Mouse (Mus musculus): Measurements from ENCODE around the gene Cd70. TPM values are rescaled to one million over a fixed set of nuclear protein-coding genes. Genes with fewer than 3 reads are reported as not detected.

Gene Cd70
- polyA plus RNA-seq, 1 experiment from 2014 or later, result not detected

DNA sequence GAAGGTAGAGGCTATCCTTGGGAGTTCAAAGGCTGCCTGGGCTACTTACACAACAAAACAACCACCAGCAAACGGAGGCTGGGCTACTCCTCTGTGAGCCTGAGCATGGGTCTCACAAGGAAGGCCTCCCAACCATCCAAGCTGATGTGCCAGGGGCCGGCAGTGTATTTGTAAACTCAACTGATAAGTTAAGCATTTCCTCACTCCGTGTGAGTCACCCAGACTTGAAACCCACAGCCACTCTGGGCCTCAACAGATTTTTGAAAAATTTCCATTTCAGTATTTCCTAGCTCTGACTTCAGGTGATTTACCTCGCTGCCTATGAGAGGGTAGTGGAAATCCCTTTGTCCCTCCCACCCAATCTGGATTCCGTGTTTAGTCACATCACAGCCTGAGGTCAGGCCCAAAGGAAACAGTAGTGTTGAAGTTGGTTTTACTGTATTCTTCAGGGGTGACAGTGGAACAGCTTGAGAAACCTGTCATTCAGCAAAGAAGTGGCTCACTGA lies 40.9 kb downstream of the Cd70 start:
- Histone ChIP-seq H3K4me1 (peaks cover 16% of the 10 kb centered on the region), H3K27me3 (no peaks in the 10 kb centered on the region), H3K4me3 (no peak overlapping the region), H3K27ac (no peak overlapping the region), H3K36me3 (no peaks in the 10 kb centered on the region), H3K9me3 (no peaks in the 10 kb centered on the region), H3K4me2 (no peak overlapping the region), H3K9ac (no peak overlapping the region)
- WGBS, result 54% methylated on average over 5 of the region's 5 CpGs
- no peak for ATAC-seq (ENCODE audit: insufficient number of reproducible peaks, insufficient read depth, low FRiP score, low TSS enrichment, low read depth)

DNA sequence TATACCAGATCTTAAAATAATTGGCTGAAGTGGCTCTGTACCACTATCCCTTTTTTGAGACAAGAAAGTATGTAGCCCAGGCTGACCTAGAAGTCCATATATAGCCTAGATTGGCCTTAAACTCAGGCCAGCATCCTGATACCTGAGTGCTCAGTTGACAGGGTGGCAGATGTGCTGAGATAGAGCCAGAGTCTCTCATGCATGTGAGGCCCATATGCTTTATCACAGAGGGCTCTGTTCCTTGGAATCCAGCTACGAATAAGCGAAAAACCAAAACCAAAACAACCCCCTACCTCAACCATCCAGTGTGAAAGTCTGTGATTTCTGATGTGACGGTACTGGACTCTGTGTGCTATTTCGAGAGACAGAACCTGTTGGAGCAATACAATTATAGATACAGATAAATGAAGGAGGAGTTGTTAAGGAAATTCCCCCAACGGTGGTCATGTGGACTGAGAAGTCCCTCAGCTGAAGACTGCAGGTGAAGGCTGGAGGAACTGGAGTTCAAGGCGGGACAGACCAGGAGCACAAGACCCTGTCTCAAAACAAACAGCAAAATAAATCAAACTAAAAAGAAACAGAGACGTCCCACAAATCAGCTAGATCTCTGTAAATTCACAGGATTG lies 41.4 kb downstream of the Cd70 start:
- no peak for ATAC-seq (ENCODE audit: insufficient number of reproducible peaks, insufficient read depth, low FRiP score, low TSS enrichment, low read depth)
- Histone ChIP-seq H3K27ac (no peak overlapping the region), H3K4me3 (no peak overlapping the region), H3K27me3 (no peaks in the 10 kb centered on the region), H3K9me3 (no peaks in the 10 kb centered on the region), H3K4me2 (no peak overlapping the region), H3K4me1 (peaks cover 16% of the 10 kb centered on the region), H3K36me3 (no peaks in the 10 kb centered on the region), H3K9ac (no peak overlapping the region)
- WGBS, result 83% methylated on average over 7 of the region's 7 CpGs

DNA sequence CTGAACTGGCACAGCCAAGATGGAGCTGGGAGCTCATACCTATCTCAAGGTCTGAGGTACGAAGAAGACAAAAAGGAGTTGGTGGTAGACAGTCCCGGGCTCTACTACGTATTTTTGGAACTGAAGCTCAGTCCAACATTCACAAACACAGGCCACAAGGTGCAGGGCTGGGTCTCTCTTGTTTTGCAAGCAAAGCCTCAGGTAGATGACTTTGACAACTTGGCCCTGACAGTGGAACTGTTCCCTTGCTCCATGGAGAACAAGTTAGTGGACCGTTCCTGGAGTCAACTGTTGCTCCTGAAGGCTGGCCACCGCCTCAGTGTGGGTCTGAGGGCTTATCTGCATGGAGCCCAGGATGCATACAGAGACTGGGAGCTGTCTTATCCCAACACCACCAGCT lies 42.5 kb downstream of the Cd70 start:
- no peak overlapping the region for H3K4me2 ChIP-seq
- no peaks in the 10 kb centered on the region for H3K9me3 ChIP-seq
- no peaks in the 10 kb centered on the region for H3K27me3 ChIP-seq
- H3K27ac ChIP-seq, result no peak overlapping the region
- no peak overlapping the region for H3K9ac ChIP-seq
- H3K4me1 ChIP-seq, result peaks cover 16% of the 10 kb centered on the region
- ATAC-seq (ENCODE audit: insufficient number of reproducible peaks, insufficient read depth, low FRiP score, low TSS enrichment, low read depth), result no peak
- H3K36me3 ChIP-seq, result no peaks in the 10 kb centered on the region
- H3K4me3 ChIP-seq, result no peak overlapping the region
- 89% methylated on average over 5 of the region's 5 CpGs for WGBS

DNA sequence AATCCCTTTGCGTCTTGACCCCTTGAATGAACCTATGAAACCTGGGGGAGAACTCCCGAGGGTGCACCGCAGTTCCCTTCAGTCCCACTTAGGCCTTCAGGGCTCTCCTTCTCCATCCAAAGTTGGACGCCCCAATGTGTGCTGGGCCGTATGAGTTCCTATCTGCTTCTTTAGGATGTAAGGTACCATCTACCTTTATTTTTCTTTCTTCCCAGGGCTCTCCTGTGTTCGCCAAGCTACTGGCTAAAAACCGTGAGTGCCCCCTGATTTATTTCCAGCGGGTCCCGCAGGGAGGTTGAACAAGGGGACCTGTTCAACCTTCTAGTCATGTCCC lies 43.6 kb downstream of the Cd70 start:
- H3K27me3 ChIP-seq, result no peaks in the 10 kb centered on the region
- peak overlapping the region; percentile 79 for H3K9ac ChIP-seq
- H3K9me3 ChIP-seq, result no peaks in the 10 kb centered on the region
- H3K4me3 ChIP-seq, result peak overlapping the region; percentile 64
- no peak for ATAC-seq (ENCODE audit: insufficient number of reproducible peaks, insufficient read depth, low FRiP score, low TSS enrichment, low read depth)
- 8% methylated on average over 9 of the region's 9 CpGs for WGBS
- H3K27ac ChIP-seq, result no peak overlapping the region
- H3K4me2 ChIP-seq, result peak overlapping the region; percentile 86
- no peaks in the 10 kb centered on the region for H3K36me3 ChIP-seq
- H3K4me1 ChIP-seq, result peaks cover 16% of the 10 kb centered on the region

DNA sequence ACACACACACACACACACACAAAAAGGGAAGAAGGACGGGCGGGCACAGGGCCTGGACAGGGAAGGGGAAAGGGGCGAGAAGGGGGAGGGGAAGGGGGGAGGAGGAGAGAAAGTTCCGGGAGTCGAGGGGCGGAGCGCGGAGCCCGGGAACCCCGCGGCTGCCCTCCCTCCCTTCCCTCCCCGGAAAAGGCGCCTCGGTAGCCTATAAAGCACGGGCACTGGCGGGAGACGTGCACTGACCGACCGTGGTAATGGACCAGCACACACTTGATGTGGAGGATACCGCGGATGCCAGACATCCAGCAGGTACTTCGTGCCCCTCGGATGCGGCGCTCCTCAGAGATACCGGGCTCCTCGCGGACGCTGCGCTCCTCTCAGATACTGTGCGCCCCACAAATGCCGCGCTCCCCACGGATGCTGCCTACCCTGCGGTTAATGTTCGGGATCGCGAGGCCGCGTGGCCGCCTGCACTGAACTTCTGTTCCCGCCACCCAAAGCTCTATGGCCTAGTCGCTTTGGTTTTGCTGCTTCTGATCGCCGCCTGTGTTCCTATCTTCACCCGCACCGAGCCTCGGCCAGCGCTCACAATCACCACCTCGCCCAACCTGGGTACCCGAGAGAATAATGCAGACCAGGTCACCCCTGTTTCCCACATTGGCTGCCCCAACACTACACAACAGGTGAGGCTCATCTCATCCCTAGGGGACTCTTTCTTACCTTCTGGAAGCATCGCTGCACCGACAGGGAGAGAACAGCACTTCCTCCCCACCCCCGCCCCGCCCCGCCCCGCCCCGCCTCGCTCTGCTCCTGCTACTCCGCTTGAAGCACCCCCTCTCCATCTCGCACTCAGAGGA lies 44.2 kb downstream of the Cd70 start, which contains the start of gene Tnfsf9:
Gene Tnfsf9, plus strand, starts transcription at position 145 of the 854 bp plus-strand sequence.
- Histone ChIP-seq H3K9me3 (no peaks in the 10 kb centered on the region), H3K27me3 (no peaks in the 10 kb centered on the region), H3K4me3 (peak within 1 kb of the TSS; percentile 64), H3K27ac (peak within 1 kb of the TSS; percentile 64), H3K36me3 (no peaks in the 10 kb centered on the region), H3K4me1 (peaks cover 16% of the 10 kb centered on the region), H3K4me2 (peak within 1 kb of the TSS; percentile 86), H3K9ac (peak within 1 kb of the TSS; percentile 79)
- peak; percentile 48; the same call in 1 of the 2 replicates for ATAC-seq (ENCODE audit: insufficient number of reproducible peaks, insufficient read depth, low FRiP score, low TSS enrichment, low read depth)
- under 1% methylated on average over 57 of the region's 61 CpGs for WGBS

DNA sequence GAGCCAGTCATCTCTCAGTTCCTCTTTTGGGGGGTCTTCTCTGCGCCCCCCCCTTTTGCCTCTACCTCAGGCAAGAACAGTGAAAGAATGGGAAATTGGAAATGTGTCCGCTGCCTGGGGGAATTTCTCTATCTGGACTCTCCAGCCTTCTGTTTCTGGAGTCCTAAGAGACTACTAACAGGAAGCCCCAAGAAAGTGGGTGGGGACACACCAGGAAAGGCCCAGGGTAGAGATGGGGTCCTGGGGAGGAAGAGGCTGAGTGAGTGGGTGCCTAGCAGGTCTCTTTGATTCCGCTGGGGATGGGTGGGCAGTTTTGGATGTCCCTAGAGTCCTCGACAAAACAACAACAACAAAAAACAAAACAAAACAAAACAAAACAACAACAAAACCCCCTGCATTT lies 45.1 kb downstream of the Cd70 start:
- Histone ChIP-seq H3K4me1 (peaks cover 16% of the 10 kb centered on the region), H3K27ac (no peak overlapping the region), H3K4me3 (peak overlapping the region; percentile 64), H3K36me3 (no peaks in the 10 kb centered on the region), H3K9me3 (no peaks in the 10 kb centered on the region), H3K27me3 (no peaks in the 10 kb centered on the region), H3K9ac (peak overlapping the region; percentile 79), H3K4me2 (peak overlapping the region; percentile 86)
- no peak for ATAC-seq (ENCODE audit: insufficient number of reproducible peaks, insufficient read depth, low FRiP score, low TSS enrichment, low read depth)
- 44% methylated on average over 4 of the region's 4 CpGs for WGBS

DNA sequence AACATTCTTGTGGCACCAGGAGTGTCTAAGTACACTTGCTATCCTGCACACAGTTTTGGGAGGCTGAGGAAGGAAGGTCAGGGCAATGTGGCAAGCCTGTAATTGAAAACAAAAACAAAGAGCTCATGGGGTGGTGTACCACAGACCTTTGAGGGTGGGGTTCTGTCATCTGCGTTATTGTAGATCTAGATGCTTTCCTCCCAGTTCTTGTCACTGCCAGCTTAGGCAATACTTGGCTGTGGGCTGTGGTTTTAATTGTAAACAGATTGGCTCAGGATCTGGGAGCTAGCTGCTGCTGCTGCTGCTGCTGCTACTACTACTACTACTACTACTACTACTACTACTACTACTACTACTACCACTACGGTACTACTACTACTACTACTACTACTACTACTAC lies 47.3 kb downstream of the Cd70 start:
- 60% methylated on average over 2 of the region's 2 CpGs for WGBS
- Histone ChIP-seq H3K36me3 (no peaks in the 10 kb centered on the region), H3K4me1 (peaks cover 16% of the 10 kb centered on the region), H3K9ac (no peak overlapping the region), H3K9me3 (no peaks in the 10 kb centered on the region), H3K4me2 (no peak overlapping the region), H3K4me3 (no peak overlapping the region), H3K27me3 (no peaks in the 10 kb centered on the region), H3K27ac (no peak overlapping the region)
- ATAC-seq (ENCODE audit: insufficient number of reproducible peaks, insufficient read depth, low FRiP score, low TSS enrichment, low read depth), result no peak

DNA sequence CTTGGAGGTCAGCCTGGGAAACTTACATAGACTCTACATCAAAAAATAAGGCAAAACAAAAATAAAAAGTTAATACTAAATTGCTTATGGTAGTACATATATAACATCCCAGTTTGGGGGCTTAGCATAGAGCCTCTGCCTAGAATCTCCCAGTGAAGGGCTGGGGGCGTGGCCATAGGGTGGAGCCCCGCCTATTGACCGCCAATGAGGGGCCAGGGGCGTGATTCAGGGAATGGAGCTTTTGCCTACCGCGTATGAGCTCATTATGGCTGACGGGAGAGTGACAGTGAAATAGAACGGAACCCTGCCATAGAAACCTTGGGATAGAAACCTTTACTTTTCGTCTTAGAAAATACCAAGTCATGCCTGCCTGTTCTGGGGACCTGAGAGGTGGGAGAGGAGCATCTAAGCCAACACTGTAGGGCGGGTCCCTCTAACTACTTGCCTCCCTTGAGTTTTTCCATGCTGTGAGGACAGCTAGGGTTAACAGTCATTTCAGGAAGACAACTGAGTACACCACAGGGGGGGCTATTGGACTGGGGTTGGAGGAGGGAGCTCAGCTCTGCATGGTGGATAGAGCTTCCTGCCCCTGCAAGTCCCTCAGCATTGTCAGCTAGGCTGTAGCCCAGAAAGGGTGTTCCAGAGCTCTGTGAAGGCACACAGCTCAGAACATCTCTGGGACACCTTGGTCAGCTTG lies 49.8 kb downstream of the Cd70 start:
- no peak for ATAC-seq (ENCODE audit: insufficient number of reproducible peaks, insufficient read depth, low FRiP score, low TSS enrichment, low read depth)
- no peaks in the 10 kb centered on the region for H3K36me3 ChIP-seq
- WGBS, result 8% methylated on average over 10 of the region's 10 CpGs
- H3K9ac ChIP-seq, result no peak overlapping the region
- H3K4me1 ChIP-seq, result peaks cover 11% of the 10 kb centered on the region
- H3K4me2 ChIP-seq, result no peak overlapping the region
- H3K4me3 ChIP-seq, result no peak overlapping the region
- H3K9me3 ChIP-seq, result no peaks in the 10 kb centered on the region
- peaks cover 14% of the 10 kb centered on the region for H3K27me3 ChIP-seq
- no peak overlapping the region for H3K27ac ChIP-seq

DNA sequence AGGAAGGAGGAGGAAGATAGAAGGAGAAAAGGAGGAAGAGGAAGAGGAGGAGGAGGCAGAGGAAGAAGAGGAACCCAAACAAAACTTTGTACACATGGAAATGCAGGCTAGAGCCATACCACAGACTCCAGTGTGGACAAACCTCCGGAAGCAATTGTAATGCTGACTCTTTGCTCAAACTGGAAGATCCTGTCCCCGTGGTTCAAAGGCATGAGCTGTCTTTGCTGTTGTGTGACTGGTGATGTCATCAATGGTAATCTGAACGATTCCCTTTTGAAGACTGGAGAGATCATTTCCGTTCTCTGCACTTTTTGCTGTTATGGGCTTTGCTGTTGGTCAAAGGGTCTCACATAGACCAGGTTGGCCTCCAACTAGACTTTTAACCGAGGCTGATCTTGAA lies 51.3 kb downstream of the Cd70 start:
- 78% methylated on average over 5 of the region's 5 CpGs for WGBS
- H3K36me3 ChIP-seq, result no peaks in the 10 kb centered on the region
- H3K9me3 ChIP-seq, result no peaks in the 10 kb centered on the region
- H3K27me3 ChIP-seq, result peaks cover 16% of the 10 kb centered on the region
- no peak overlapping the region for H3K4me3 ChIP-seq
- H3K9ac ChIP-seq, result no peak overlapping the region
- H3K4me1 ChIP-seq, result peaks cover 5% of the 10 kb centered on the region
- ATAC-seq (ENCODE audit: insufficient number of reproducible peaks, insufficient read depth, low FRiP score, low TSS enrichment, low read depth), result no peak
- no peak overlapping the region for H3K27ac ChIP-seq
- H3K4me2 ChIP-seq, result no peak overlapping the region

DNA sequence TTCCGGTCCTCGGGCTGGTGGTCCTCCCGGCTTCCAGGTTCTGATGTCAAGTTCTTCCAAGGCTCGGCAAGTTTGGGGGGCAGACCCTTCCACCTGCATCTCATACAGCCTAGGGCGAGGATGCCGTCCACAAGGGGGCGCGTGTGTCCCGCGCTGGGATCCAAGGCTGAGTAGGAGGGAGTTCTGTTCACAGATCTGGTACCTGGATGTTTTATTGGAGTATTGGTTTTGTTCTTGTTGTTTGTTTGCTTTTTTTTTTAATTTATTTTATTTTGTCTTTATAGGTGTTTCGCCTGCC lies 53.0 kb downstream of the Cd70 start:
- 2% methylated on average over 11 of the region's 11 CpGs for WGBS
- ATAC-seq (ENCODE audit: insufficient number of reproducible peaks, insufficient read depth, low FRiP score, low TSS enrichment, low read depth), result peak; percentile 34; the same call in 1 of the 2 replicates
- H3K36me3 ChIP-seq, result no peaks in the 10 kb centered on the region

More for the DNA sequence above, 53.0 kb downstream of the Cd70 start:
- peak overlapping the region; percentile 51 for H3K4me2 ChIP-seq
- no peaks in the 10 kb centered on the region for H3K9me3 ChIP-seq
- peak overlapping the region; percentile 20; the same call in 1 of the 2 replicates for H3K4me3 ChIP-seq
- no peak overlapping the region for H3K9ac ChIP-seq
- H3K27ac ChIP-seq, result no peak overlapping the region
- H3K4me1 ChIP-seq, result peaks cover 5% of the 10 kb centered on the region
- peaks cover 16% of the 10 kb centered on the region for H3K27me3 ChIP-seq

Data from embryonic facial prominence, embryonic 13.5 days (tissue).